Comparison of ENCODE assay signal across 19 mouse cellular contexts in genomic region chr5:34904412-34904811, GRCm38 (mm10). TPM values are rescaled to one million over a fixed set of nuclear protein-coding genes. Genes with fewer than 3 reads are reported as not detected.
"Had no signal": no experiment of that assay in that cellular context is flagged by ENCODE, and none has a peak within 500 bp of the region (broad histone marks: within the 10 kb centered on the region; RNA-seq: fewer than 3 reads in every experiment).

No protein-coding gene starts in this region.

- ATAC-seq: liver, embryonic 12.5 days; liver, postnatal 0 days; lung, postnatal 0 days; midbrain, embryonic 13.5 days; midbrain, embryonic 15.5 days; midbrain, embryonic 16.5 days had no signal

- DNase-seq: left cerebral cortex, postnatal 4 days; liver; liver, embryonic 13.5 days; liver, postnatal 0 days; lung, adult 18-20 months; lung, adult 2 months; lung, embryonic 14.5 days; lung, postnatal 10 days; lung, postnatal 14 days; lung, postnatal 36 days; lung, postnatal 4 days; midbrain, embryonic 14.5 days had no signal

RNA-seq across cellular contexts. Expression of gene Msantd1, which starts 3.4 kb away (rescaled TPM):
- total RNA-seq: monocyte, adult 5-6 weeks had no signal
- polyA plus RNA-seq: myocyte had no signal
